Mouse (Mus musculus) stomach, embryonic 16.5 days (tissue): ENCODE measurements around the gene Fancc. TPM values are rescaled to one million over a fixed set of nuclear protein-coding genes. Genes with fewer than 3 reads are reported as not detected.
"Not testable (repeated sequence)": the region's sequence is repeated elsewhere in the genome, so short reads cannot be mapped to it uniquely, and the experiment has no call there.

Experiments
- ATAC-seq: fragments of 200-750 bp; cut with Nextera tagmentation; 2 replicates; pipeline ENCODE4 v1.8.0; 2017; ENCODE audit warnings: moderate number of reproducible peaks, moderate TSS enrichment; ENCODE audit not compliant: insufficient read depth, low FRiP score
- H3K27ac ChIP-seq: fragments of 300-500 bp; sonication (generic); 2 replicates; pipeline ENCODE4 v1.5.1; 2014; ENCODE audit warnings: low read length
- H3K27me3 ChIP-seq: fragments of 300-500 bp; sonication (generic); 2 replicates; pipeline ENCODE4 v1.6.1; 2014; ENCODE audit warnings: low read length, control low read depth, mixed read lengths; ENCODE audit not compliant: control insufficient read depth, insufficient read depth
- H3K36me3 ChIP-seq: fragments of 300-500 bp; sonication (generic); 2 replicates; pipeline ENCODE4 v1.6.1; 2014; ENCODE audit warnings: low read length; ENCODE audit not compliant: control insufficient read depth, insufficient read depth
- H3K4me1 ChIP-seq: fragments of 300-500 bp; sonication (generic); 2 replicates; pipeline ENCODE4 v1.6.1; 2014; ENCODE audit warnings: low read length, control low read depth, mixed read lengths; ENCODE audit not compliant: control insufficient read depth, insufficient read depth
- H3K4me2 ChIP-seq: fragments of 300-500 bp; sonication (generic); 2 replicates; pipeline ENCODE4 v1.6.1; 2014; ENCODE audit warnings: low read depth, low read length, mixed read lengths
- H3K4me3 ChIP-seq: fragments of 300-500 bp; sonication (generic); replicated peaks from 2 replicates; pipeline ENCODE4 v1.5.1; 2014; ENCODE audit warnings: mild to moderate bottlenecking, low read length
- H3K9ac ChIP-seq: fragments of 300-500 bp; sonication (generic); 2 replicates; pipeline ENCODE4 v1.6.1; 2014; ENCODE audit warnings: low read length
- H3K9me3 ChIP-seq: fragments of 300-500 bp; sonication (generic); replicated peaks from 2 replicates; pipeline ENCODE4 v1.6.1; 2016; ENCODE audit warnings: low read length, control low read depth; ENCODE audit not compliant: control insufficient read depth
- WGBS: fragments of 180-500 bp; shearing (Covaris S2); extraction: QIAGEN DNeasy Blood & Tissue Kit; methylation state at CpG from one replicate; pipeline ENCODE4 v1.1.7; 2014; 5-methylcytosine and 5-hydroxymethylcytosine counted together
- polyA plus RNA-seq: library from polyadenylated mRNA; unstranded; fragments of >200 nt; fragmentation: Nextera tagmentation; extraction: Ambion mirVana; gene quantifications from 2 replicates; pipeline ENCODE4 v1.2.1, GENCODE M21; 2015

Fancc gene
- polyA plus RNA-seq, 1 experiment from 2014 or later = 22.0 TPM

DNA sequence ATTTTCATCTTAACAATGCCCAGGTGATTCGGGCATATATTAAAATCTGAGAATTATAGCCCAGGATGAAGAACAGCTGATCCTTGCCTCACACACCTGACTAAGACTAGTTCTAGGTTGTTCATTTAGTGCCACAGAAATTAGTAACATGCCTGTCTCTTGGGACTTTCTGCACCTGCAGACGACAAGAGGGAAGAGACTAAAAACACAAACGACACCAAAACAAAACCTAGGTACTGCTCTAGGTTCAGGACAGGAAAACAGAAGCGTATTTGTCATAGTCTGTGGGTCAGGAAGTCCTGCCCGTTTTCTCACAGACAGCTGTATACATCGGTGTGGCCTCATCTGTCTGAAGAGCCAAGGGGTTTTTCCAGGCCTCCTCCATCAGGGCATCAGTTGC is 51.7 kb downstream of the Fancc start:
- no peaks in the 10 kb centered on the region for H3K27me3 ChIP-seq
- ATAC-seq = no peak
- 72% methylated on average over 6 of the region's 6 CpGs for WGBS
- no peak overlapping the region for H3K9ac ChIP-seq
- H3K4me3 ChIP-seq = no peak overlapping the region
- no peak overlapping the region for H3K4me2 ChIP-seq
- no peaks in the 10 kb centered on the region for H3K36me3 ChIP-seq
- H3K9me3 ChIP-seq = no peaks in the 10 kb centered on the region
- no peak overlapping the region for H3K27ac ChIP-seq
- no peaks in the 10 kb centered on the region for H3K4me1 ChIP-seq

DNA sequence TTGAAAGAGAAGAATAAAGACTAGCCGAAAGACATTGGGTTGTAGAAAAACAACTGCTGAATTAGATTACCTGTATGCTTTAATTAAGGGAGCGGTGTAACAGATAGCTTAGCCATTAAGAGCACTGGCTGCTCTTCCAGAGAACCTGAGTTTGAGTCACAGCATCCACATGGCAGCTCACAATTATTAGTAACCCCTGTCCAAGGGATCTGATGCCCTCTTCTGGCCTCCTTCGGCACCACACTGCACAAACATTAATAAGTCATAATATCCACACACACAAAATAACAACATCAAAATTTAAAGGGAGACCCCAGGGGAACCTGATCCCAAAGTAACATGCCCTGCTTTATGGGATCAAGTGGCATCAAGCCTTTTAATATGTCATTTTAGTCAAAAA is 64.3 kb downstream of the Fancc start:
- 93% methylated on average over 3 of the region's 3 CpGs for WGBS
- H3K36me3 ChIP-seq = no peaks in the 10 kb centered on the region

DNA sequence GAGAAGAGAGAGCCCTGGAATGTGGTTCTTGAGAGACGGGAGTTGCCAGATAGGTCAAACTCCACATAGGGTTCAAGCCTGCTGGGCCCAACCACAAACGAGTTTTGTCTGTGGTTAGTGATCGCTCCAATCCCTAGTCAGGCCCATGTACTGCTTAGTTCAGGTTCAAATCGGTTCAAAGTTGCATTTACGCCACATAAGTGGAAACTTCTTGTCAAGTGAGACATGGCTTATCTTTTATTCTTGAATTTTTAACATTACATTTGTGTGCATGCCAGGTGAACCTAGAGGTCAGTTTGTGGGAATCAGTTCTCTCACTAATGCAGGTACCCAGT is 65.3 kb downstream of the Fancc start:
- peak overlapping the region; percentile 100 for H3K27ac ChIP-seq

More for the DNA sequence above, 64.3 kb downstream of the Fancc start:
- Histone ChIP-seq H3K9me3 (no peaks in the 10 kb centered on the region), H3K27me3 (no peaks in the 10 kb centered on the region), H3K4me2 (no peak overlapping the region), H3K4me3 (no peak overlapping the region), H3K27ac (no peak overlapping the region), H3K9ac (no peak overlapping the region), H3K4me1 (peaks cover 4% of the 10 kb centered on the region; the same call in 1 of the 2 replicates)
- no peak for ATAC-seq

DNA sequence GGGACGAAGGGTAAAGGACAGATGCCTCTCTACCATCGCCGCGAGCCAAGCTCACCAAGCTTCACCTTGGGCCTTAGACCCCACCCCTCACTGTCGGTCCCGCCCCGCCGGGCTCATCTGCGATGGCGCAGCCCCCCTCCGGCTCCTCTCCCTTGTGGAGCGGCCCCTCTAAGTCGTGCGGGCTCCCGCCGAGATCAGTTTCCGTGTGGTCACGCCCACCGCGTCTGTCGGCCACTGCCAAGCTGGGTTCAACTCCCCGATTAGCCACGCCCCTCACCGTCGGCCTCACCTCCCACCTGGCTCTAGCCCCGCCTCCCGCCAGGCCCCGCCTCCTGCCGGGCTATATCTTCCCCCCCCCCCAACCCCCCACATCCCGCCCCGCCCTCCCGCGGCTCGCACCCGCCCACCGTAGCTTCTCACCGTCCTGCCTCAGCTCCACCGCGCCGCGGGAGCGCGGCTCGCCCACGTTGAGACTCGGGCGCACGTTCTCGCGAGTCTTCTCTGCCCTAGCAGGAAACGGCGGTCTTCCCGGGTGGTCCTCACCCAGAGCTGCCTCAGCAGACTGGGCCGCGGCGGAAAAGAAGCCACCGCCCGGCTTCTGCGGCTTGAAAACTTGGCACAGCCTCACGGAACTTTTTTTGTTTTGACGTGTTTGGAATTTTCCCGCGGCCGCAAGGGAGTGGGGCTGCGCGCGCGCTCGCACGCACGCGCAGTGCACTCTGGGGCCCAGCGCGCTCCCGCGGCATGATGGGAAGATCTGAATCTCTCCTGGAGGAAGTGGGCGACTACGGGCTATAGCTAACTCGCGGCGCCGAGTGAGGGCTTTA is 65.8 kb downstream of the Fancc start:
- Histone ChIP-seq H3K36me3 (no peaks in the 10 kb centered on the region), H3K27ac (peak overlapping the region; percentile 100), H3K4me3 (peak overlapping the region; percentile 71), H3K27me3 (no peaks in the 10 kb centered on the region), H3K4me2 (peak overlapping the region; percentile 78), H3K9me3 (no peaks in the 10 kb centered on the region), H3K4me1 (peaks cover 4% of the 10 kb centered on the region; the same call in 1 of the 2 replicates), H3K9ac (peak overlapping the region; percentile 88)
- peak; percentile 95 for ATAC-seq
- under 1% methylated on average over 79 of the region's 82 CpGs for WGBS

More for the DNA sequence above, 65.3 kb downstream of the Fancc start:
- Histone ChIP-seq H3K36me3 (no peaks in the 10 kb centered on the region), H3K4me3 (peak overlapping the region; percentile 71), H3K4me1 (peaks cover 4% of the 10 kb centered on the region; the same call in 1 of the 2 replicates), H3K9me3 (no peaks in the 10 kb centered on the region), H3K9ac (peak overlapping the region; percentile 88), H3K4me2 (peak overlapping the region; percentile 78), H3K27me3 (no peaks in the 10 kb centered on the region)
- 7% methylated on average over 5 of the region's 5 CpGs for WGBS
- no peak for ATAC-seq

DNA sequence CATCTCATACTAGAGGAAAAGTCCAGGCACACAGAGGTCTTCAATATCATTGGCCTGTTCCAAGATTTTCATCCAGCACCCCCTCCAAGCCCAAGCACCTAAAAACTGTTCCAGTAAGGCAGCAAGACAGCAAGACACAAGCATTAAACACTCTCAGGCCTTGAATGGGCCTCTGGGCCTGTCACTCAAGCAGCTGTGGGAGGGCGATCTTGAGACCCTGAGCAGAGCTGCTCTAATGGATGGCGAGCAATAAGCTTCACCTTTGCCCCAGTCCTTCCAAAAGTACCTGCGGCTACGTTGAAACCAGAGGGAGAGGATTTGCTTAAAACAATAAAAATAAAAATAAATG is 66.4 kb downstream of the Fancc start:
- peak; percentile 63 for ATAC-seq
- 1% methylated on average over 4 of the region's 4 CpGs for whole genome bisulfite sequencing
- H3K4me2 ChIP-seq = peak overlapping the region; percentile 78
- no peaks in the 10 kb centered on the region for H3K9me3 ChIP-seq
- H3K9ac ChIP-seq = peak overlapping the region; percentile 88
- no peaks in the 10 kb centered on the region for H3K36me3 ChIP-seq
- H3K27me3 ChIP-seq = no peaks in the 10 kb centered on the region
- H3K4me1 ChIP-seq = peaks cover 4% of the 10 kb centered on the region; the same call in 1 of the 2 replicates
- peak overlapping the region; percentile 71 for H3K4me3 ChIP-seq
- peak overlapping the region; percentile 100 for H3K27ac ChIP-seq

DNA sequence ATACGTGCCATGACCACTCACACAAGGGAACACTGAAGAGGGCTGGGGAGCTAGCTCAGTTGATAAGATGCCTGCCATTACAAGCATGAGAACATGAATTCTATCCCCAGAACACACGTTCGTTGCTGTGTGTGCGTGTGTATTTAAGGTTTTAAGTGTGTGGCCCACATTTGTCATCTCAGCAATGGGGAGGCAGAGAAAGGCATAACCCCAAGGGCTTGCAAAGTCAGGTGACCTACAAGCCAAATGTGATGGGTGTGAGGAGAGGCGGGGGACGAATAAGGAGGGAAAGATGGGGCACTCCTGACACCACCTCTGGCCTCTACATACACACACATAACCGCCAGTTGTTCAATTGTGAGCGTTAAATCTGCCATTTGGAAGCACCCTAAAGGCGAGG is 66.9 kb downstream of the Fancc start:
- H3K27ac ChIP-seq = peak overlapping the region; percentile 100
- peak overlapping the region; percentile 78 for H3K4me2 ChIP-seq
- H3K9ac ChIP-seq = peak overlapping the region; percentile 88; the same call in 1 of the 2 replicates
- no peak for ATAC-seq
- WGBS = 78% methylated on average over 9 of the region's 9 CpGs
- H3K9me3 ChIP-seq = no peaks in the 10 kb centered on the region
- no peaks in the 10 kb centered on the region for H3K27me3 ChIP-seq
- peak overlapping the region; percentile 71 for H3K4me3 ChIP-seq
- H3K36me3 ChIP-seq = no peaks in the 10 kb centered on the region
- H3K4me1 ChIP-seq = peaks cover 4% of the 10 kb centered on the region; the same call in 1 of the 2 replicates

DNA sequence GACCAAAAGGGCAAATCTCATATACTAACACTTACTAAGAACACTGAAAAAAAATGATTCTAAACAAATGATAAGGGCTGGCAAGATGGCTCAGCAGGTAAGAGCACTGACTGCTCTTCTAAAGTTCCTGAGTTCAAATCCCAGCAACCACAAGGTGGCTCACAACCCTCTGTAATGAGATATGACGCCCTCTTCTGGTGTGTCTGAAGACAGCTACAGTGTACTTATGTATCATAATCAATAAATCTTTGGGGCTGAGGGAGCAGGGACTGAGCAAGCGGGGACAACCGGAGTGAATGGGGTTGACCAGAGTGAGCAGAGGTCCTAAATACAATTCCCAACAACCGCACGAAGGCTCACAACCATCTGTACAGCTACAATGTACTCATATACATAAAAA is 68.9 kb downstream of the Fancc start:
- not testable (repeated sequence) for ATAC-seq, H3K4me2 ChIP-seq, H3K4me3 ChIP-seq, H3K27ac ChIP-seq, H3K9me3 ChIP-seq, H3K9ac ChIP-seq, H3K27me3 ChIP-seq, H3K36me3 ChIP-seq, H3K4me1 ChIP-seq
- WGBS = 91% methylated on average over 5 of the region's 5 CpGs

DNA sequence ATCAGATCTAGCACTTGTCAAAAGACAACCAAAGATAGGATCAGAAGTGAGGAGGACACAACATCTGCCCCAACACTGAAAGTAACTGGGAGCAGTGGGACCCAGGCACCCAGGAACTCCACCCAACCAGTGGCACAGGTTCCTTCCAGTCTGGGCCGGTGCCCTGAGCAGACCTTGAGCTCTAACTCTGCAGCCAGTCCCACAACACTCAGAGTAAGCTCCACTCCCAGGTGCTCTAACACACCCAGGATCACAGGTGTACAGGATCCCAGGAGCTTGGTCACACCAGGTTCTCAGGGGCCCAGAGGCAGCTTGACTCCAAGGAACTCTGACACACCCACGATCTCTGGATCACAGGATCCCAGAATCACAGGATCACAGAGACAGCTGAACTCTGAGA is 74.0 kb downstream of the Fancc start:
- H3K4me3 ChIP-seq = no peak overlapping the region
- H3K27ac ChIP-seq = no peak overlapping the region
- peak; percentile 47; the same call in 1 of the 2 replicates for ATAC-seq
- no peaks in the 10 kb centered on the region for H3K36me3 ChIP-seq
- 91% methylated on average over 2 of the region's 2 CpGs for WGBS
- H3K9ac ChIP-seq = no peak overlapping the region
- H3K27me3 ChIP-seq = no peaks in the 10 kb centered on the region
- no peaks in the 10 kb centered on the region for H3K9me3 ChIP-seq
- H3K4me1 ChIP-seq = no peaks in the 10 kb centered on the region
- H3K4me2 ChIP-seq = no peak overlapping the region

DNA sequence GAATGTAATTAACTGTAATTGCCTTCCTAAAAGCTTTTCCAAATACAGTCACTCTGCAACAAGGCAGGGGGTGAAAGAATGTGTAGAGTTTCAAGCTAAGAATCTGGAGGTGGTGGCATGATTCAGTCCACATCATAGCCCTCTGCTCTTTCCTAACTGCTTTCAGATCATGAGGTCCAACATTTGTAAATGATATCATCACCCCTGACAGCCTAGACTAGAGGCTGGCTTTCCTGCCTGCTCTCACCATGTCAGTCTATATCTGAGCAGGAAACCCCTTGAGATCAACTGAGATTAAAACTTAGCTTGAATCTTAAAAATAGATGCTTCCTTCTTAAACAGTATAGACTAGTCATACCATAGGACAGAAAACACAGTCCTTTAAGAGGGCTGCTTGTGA is 75.9 kb downstream of the Fancc start:
- no peak overlapping the region for H3K9ac ChIP-seq
- peaks cover 3% of the 10 kb centered on the region; the same call in 1 of the 2 replicates for H3K4me1 ChIP-seq
- H3K27me3 ChIP-seq = no peaks in the 10 kb centered on the region
- H3K4me3 ChIP-seq = no peak overlapping the region
- H3K9me3 ChIP-seq = no peaks in the 10 kb centered on the region
- no peak overlapping the region for H3K27ac ChIP-seq
- no peaks in the 10 kb centered on the region for H3K36me3 ChIP-seq
- H3K4me2 ChIP-seq = no peak overlapping the region
- ATAC-seq = no peak
